Mouse (Mus musculus) ovary, adult 18-20 months (tissue): Measurements from ENCODE around the gene Zfp668.
"Not testable (repeated sequence)": the region's sequence is repeated elsewhere in the genome, so short reads cannot be mapped to it uniquely, and the experiment has no call there.

Experiments used
- DNase-seq: peaks from one replicate; pipeline ENCODE4 v3.0.0; 2022; ENCODE audit warnings: low spot score, mixed read lengths

Zfp668 gene

DNA sequence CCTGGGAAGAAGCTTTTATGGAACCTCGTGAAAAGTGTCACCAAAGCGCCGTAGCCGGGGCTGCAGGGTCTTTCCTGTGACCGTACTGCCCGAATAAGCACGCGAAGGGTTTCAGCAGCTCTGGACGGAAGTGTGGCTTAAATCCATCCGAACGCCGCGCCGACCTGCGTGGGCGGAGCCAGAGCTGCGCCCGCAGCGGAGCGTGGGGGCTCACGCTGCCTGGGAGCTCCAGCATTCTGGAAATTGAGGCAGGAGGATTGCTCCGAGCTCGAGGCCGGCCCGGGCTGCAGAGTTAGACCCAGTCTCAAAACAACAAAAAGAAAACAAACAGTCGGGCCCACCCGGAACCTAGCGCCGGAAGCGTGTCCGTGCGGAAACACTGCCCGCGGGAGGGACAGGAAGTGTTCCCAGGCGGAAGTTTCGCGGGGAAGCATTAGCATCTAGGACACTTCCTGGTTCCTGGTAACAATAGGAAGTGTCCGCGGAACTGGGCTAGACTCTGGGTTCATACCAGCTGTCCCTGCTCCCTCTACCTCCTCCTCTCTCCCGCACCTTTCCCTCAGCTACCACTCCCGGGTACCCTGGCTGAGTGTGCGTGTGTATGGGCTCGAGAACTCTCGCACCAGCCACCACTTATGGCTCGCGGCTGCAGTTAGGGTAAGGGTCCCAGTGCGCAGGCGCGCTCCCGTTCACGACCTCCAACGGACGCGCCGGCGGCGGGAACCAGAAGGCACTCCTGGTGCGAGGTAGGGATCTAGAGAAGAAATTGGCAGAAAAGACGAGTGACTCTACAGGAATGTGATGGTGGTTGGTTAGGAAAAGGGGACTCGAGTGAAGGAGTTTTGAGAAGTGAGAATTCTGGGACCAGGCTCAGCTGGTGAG lies at the start of gene Zfp668:
Zfp668 (minus strand) TSS at position 362 of the 882 bp plus-strand sequence.
- peak; percentile 79 for DNase-seq

DNA sequence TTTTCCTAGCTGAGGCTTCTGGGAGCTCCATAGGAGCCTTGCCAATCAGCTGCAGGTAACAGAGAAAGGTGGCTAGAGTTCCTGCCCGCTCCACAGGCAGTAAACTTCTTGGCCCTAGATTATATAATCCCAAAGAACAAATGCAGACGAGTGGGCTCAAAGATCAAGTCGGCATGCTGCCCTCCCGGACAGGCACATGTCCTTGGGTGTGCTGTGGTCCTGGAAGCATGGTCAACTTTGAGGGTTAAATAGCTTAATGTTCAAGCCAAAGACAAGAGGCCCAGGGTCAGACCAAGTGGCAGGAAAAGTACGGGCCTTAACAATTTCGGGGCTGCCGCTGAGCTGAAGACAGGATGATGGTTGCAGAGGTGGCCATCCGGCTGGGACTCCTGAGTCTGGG lies 49.4 kb upstream of the Zfp668 start:
- no peak for DNase-seq

DNA sequence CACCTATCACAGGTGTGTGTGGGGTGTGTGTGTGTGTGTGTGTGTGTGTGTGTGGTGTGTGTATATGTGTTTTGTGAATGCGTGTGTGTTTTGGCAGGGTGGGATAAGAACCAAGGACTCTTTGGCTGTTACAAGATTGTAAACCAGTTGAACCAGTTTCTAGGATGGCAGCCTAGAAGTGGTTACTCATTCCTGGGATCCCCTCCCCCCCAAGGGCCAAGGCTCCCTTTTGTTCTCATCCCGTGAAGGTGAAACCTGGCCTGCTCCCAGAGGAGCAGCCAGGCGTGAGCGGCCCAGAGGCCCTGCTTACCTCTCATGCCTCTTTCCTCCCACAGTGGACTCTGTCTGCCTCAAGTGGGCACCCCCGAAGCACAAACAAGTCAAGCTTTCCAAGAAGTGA lies 48.6 kb upstream of the Zfp668 start:
- no peak for DNase-seq

DNA sequence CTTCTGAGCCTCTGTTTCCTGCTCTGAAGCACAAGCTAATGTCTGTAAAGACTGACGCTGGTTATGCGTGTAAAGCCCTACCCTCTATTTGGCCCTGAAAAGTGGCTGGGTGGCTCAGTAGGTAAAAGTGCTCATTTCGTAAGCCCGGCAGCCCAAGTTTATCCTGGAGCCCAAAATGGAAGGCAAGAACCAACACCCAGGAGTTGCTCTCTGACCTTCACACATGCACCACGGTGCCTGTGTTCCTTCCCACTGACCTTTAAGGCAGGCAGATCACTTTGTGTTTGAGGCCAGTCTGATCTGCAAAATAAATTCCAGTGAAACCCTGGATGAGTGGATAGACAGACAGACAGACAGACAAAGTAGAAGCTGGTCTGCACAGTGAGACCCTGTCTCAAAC lies 47.1 kb upstream of the Zfp668 start:
- DNase-seq, result no peak

DNA sequence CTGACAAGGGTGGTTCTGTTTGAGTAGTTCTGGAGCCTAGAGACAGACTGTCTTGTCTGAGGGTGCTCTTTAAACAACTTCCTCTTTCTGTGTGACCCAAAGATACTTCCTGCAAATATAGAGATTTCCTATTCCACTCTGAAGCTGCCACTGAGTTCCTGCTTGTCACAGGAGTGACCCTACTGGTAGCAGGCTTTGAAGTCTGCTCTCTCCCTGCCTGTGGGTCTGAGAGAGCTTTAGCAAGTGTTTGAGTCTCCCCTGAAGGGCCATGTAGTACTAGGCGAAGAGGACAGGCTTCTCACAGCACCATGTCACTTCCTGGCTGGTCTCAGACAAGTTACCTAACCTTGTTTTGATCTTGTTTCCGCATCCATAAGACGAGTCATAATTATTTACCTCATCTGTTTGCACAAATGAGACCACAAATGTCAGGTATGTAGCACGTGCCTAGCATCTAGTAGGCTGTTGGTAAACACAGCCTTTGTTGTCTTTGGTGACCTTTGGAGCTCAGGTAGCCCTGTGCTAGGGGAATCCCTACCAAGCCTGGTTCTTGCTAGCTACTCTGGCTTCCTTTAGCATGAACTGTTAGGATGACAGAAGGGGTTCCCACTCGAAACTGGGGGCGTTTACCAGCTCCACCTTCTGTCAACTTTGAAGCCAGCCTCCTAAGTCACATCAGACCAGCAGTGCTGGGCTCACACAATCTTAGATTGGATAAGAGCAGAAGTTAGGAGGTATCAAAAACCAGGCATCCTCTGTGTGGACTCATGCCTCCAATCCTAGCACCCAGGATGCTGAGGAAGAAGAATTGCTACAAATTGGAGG lies 46.0 kb upstream of the Zfp668 start:
- DNase-seq, result no peak

DNA sequence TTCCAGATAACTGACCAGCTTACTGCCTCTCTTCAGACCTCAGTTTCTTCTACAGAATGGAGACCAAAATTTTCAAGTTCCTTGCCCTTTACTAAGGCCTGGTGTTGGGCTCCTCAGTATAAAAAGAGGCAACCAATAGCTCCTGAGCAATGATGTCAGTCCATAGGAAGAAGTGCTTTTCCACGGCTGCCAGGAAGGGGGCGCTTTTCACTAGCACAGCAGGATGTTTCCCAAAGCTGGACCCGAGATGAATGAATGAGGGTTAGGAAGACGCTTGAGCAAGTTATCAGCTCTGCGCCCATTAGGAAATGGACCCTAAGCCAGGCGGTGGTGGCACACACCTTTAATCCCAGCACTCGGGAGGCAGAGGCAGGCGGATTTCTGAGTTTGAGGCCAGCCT lies 44.9 kb upstream of the Zfp668 start:
- no peak for DNase-seq

DNA sequence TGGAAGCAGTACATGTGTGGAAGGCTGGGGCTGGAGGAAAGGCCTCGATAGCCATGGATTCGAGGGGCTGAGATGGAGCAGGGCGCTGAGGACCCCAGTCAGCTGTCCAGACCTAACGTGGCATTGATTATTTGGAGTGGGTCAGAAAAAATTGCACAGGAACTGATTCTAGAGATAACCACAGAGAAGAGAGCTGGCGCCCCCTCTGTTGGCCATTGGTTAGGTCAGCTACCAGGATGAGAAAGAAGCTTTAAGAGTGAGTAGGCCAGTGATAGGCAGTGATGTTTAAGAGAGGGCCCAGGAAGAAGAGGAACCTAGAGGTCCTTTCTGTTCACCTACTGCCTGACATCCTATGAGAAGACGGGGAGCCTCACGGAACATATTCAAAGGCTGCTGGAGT lies 42.7 kb upstream of the Zfp668 start:
- DNase-seq, result no peak

DNA sequence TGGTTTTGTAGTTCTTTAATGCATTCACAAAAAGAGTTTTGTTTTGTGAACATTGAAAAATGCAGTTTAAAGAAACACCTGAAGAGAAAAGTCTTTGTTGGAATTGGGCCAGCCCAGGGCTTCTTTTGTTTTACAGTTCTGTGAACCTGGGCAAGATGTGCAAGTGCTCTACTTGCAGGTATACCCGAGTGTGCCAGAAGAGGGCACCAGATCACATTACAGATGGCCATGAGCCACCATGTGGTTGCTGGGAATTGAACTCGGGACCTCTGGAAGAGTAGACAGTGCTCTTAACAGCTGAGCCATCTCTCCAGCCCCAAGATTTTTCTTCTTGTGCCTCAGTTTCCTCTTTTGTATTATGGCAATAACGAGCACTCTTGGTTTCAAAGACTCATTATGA lies 41.6 kb upstream of the Zfp668 start:
- no peak for DNase-seq

DNA sequence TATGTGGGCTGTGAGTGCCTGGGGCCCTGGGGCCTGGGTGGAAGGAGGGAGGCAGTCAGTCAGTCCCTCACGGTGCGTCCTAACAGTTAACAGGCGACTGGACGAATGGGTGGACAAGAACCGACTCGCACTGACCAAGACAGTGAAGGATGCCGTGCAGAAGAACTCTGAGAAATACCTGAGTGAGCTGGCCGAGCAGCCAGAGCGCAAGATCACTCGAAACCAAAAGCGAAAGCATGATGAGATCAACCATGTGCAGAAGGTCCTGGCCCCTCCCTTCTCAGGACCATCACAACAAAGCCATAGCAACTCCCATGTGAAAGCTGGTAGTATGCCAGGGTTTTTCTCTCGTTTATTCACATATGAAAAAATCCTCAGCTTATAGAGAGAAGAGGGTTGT lies 38.7 kb upstream of the Zfp668 start:
- no peak for DNase-seq

DNA sequence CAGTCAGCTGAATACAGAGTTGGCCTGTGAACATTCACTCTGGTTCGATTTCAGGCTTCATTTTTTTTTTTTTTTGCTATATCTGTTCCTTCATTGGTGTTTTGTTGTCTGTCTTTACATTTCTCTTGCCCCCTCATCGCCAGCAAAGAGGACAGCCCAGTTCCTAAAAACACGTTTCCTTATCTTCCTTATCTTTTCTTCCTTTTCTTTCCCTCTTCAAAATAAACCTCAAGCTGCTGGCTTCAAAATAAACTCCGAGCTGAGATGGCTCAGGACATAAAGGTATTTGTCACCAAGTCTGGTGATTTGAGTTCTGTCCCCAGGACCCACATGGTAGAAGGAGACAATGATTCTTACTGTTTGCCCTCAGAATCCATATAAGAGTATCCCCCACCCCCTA lies 36.3 kb upstream of the Zfp668 start:
- DNase-seq, result no peak

DNA sequence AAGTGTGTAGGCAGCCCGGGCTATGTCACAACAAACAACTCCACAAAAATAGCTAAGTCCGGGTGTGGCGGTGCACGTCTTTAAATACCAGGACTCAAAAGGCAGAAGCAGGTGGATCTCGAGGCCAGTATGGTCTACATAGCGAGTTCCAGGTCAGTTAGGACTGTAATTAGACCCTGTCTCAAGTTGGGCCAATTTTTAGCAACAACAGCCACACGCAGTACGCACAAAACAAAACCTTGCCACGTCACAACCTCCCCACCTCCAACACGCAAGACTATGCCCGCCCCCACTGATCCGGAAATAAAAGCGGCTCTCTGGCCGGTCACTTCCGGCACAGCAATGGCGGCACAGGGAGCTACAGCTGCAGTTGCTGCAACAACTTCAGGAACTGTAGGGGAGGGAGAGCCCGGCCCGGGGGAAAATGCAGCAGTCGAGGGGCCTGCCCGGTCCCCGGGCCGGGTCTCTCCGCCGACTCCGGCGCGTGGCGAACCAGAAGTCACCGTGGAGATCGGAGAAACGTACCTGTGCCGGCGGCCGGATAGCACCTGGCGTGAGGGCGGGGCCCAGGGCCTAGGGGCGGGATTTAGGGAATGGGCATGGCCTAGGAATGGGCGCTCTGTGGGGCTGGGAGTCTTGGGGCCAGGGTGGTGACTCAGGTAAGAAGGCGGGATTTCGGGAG lies 35.7 kb upstream of the Zfp668 start, which contains the start of gene Kat8:
Kat8 (plus strand) TSS at position 327 of the 682 bp plus-strand sequence.
- DNase-seq, result peak; percentile 79

DNA sequence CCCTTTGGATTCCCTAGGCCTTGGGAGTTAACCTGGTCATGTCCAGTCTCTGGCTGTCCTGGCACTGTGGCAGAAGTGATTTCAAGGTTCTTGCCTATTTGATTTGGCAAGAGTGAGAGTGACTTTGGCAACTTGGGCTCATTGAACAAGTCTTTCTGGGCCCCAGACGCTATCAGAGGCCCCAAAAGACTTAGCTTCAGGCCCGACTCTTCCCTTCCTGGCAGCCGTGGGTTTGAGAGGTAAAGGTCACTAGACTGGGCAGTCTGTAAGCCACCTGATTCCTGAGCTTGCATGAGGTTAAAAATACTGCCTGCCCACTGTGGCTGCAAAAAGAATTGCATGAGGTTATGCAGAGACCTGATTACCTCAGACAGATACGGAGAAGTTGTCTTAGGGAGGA lies 32.0 kb upstream of the Zfp668 start:
- DNase-seq, result no peak

DNA sequence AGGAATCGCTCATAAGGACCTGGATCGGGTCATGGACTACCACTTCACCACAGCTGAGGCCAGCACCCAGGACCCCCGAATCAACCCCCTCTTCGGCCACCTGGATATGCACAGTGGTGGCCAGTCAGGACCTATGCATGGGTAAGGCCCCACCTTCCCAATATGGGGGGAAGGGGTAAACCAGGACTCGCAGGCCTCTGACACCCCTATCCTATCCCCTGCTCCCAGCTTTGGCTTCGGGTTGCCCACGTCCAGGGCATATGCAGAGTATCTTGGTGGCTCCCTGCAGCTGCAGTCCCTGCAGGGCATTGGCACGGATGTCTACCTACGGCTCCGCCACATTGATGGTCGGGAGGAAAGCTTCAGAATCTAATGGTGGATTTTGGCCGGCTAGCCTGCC lies 31.3 kb upstream of the Zfp668 start:
- DNase-seq, result no peak

DNA sequence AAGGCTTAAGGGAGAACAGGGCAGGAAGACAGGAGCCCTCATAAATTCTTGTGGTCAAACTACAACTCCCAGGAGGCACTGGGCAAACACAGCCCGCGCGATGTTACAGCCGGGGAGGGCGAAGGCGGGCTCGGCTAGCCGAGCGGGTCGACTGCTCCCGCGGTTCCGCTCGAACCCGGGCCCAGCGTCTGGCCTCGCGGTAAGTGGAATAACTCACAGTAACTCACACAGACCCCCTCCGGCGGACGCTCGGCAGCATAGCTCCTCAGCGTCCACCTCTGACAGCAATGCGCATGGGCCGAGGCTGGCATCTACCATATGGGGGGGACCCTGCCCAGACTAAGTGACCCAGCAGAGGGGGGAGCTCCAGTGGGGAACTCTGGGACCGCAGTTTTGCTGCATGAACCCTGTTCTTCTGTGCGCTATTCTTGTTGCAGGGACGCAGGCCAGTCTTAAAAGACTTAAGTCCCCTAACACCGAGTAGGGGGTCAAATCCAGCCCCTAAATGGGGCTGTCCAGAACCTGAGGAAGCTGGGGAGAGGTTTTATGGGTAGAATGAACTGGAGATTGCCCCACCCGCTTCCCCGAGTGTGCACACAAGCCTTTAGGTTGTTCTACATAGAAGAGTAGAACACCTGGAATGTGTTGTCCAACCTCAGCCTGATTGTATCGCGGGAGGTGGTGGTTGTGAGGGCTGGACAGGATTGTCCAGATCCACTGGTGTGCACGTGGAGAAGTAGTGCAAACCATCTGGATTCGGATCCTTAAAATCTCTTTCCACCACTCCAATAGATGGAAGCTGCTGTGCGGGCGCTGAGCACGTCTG lies 27.6 kb upstream of the Zfp668 start, which contains the start of gene Bckdk:
Bckdk (plus strand) TSS at position 112 of the 826 bp plus-strand sequence.
- DNase-seq, result peak; percentile 67

DNA sequence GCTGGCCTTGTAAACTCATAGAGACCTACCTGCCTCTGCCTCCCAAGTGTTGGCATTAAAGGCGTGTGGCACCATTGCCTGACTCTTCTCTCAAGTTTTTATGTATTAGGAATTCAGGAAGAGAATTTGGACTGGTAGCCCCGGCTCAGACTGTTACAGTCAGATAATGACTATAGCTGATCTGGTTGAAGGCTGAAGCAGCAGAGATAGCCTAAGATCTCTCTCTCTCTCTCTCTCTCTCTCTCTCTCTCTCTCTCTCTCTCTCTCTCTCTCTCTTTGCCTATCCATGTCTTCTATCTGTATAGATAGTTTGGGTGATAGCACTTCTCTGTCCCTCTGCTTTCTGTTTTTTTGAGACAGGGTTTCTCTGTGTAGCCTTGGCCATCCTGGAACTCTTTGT lies 25.1 kb upstream of the Zfp668 start:
- no peak for DNase-seq

DNA sequence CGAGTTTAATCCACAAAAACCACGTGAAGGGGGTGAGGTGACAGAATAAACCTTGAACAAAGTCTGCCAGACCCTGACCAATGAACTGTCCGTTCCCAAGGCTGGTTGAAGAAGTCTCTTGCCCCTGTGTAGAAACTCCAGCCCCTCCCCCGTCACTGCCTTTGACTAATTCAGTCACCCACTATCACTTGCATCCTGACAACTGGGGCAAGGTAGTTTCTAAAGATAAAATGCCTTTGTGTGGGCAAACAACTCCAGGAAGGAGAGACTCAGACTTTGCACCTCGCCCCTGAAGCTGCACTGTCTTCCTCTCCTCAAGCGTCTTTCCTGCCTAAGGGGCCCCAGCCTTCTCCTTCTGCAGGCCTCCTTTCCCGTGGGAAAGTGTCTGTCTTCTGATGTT lies 23.4 kb upstream of the Zfp668 start:
- DNase-seq, result no peak

DNA sequence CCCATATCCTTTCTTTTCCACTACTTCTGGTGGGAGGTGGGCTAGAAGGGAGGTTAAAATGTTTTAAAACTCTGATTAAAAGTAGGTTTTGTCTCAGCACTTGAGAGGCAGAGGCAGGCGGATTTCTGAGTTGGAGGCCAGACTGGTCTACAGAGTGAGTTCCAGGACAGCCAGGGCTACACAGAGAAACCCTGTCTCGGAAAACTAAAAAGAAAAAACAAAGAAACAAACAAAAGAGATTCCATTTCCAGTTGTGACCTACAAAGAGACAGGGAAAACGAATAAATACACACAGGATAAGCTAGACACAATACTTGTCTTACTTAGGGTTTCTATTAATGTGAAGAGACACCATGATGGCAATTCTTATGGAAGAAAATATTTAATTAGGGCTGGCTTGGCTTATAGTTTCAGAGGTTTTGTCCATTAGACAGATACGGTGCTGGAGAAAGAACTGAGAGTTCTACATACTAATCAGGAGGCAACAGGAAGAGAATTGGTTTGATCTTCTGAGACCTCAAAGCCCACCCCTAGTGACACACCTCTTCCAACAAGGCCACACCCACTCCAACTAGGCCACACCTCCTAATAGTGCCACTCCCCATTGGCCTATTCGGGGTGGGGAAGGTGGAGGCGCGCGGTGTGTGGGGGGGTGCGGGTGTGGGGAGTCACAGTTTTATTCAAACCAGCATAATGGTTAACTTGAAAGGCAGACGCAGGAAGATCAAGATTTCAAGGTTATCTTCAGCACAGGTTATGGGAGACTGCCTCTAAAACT lies 21.7 kb upstream of the Zfp668 start:
- no peak for DNase-seq

DNA sequence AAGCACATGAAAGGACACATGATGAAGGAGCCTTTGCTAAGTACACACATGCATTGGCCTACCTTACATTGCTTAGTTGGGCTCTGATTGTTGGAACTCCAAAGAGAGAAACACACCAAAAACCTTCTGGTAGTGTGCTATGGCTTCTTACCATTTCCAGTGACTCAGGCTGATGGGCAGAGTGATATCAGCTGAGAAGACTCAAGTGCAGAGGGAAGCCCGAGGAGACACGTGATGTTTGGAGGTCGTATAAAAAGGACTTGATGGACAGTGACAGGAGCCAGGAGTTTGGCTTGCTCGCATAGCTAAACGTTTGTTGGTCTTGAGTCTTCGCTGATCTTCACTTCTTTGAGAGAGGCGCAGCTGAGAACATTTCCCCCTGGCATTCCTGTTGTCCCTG lies 20.9 kb upstream of the Zfp668 start:
- no peak for DNase-seq

DNA sequence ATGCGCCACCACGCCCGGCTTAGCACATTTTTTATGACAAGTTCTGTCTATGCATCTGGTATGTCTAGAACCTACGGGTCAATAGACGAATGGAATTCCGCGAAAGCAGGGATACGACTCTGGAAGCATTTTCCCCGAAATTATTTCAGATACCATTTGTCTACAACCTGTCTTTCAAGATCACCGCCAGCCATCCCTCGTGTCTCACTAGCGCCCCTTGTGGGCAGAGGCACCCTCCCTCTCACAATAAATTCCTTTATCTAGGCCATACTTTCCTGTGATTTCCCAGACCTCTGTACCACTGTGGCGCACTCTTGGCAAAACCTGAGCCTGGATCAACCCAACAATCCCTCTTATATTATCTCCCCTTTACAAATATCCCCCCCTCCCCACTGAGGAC lies 19.8 kb upstream of the Zfp668 start:
- no peak for DNase-seq

DNA sequence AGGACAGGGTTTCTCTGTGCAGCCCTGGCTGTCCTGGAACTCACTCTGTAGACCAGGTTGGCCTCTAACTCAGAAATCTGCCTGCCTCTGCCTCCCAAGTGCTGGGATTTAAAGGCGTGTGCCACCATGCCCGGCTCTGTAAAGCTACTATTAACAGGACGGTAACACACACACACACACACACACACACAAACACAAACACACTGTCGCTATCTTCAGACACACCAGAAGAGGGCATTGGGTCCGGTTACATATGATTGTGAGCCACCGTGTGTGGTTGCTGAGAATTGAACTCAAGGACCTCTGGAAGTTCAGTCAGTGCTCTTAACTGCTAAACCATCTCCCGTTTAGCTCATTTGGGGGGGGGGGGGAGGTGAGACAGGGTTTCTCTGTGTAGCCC lies 19.3 kb upstream of the Zfp668 start:
- not testable (repeated sequence) for DNase-seq

DNA sequence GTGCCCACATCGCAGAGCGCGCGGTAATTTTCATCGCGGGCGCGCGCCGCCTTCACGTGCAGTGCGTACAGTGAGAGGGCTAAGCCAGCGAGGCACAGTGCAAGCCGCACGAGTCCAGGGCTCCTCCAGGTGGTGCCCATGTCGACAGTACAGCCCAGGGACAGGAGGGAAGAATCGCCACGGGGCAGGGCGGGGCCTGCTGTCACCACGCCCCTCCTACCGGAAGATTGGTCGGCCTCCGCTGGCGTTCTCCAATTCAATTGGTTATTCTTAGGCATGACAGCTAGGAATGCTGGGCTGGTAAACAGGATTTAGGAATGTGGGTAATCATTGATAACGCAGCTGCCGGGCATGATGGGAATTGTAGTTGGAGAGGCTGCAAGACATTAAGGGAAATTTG lies 18.8 kb upstream of the Zfp668 start, which contains the start of the genes Gm21974 and Vkorc1:
Gm21974 (minus strand) TSS at position 13 of the 400 bp plus-strand sequence.
Vkorc1 (minus strand) TSS at position 176 of the 400 bp plus-strand sequence.
- peak; percentile 96 for DNase-seq
